Mouse (Mus musculus) hindbrain, embryonic 14.5 days (tissue): ENCODE measurements at regions not wholly inside any gene's neighbourhood (a gene's known extent, or its start where the extent isn't known, plus 50 kb on each side); places are given as distances from the start of the nearest gene placed in this dataset.
A peak's percentile ranks its signal among the peaks of the same experiment; 100 is the strongest.

Experiments used
- ATAC-seq: fragments of 200-750 bp; cut with Nextera tagmentation; 2 replicates; pipeline ENCODE4 v1.8.0; 2017; ENCODE audit warnings: moderate number of reproducible peaks, mild to moderate bottlenecking, moderate TSS enrichment, moderate library complexity; ENCODE audit not compliant: low FRiP score
- DNase-seq: peaks from one replicate; pipeline ENCODE4 v3.0.0-alpha.2; 2015; ENCODE audit warnings: low spot score
- H3K27ac ChIP-seq: fragments of 300-500 bp; sonication (generic); 2 replicates; pipeline ENCODE4 v1.5.1; 2014; ENCODE audit warnings: mild to moderate bottlenecking, moderate library complexity
- H3K27me3 ChIP-seq: fragments of 300-500 bp; sonication (generic); 2 replicates; pipeline ENCODE4 v1.6.1; 2014; ENCODE audit warnings: mild to moderate bottlenecking, low read length, mixed read lengths; ENCODE audit not compliant: control insufficient read depth, insufficient read depth
- H3K36me3 ChIP-seq: fragments of 300-500 bp; sonication (generic); replicated peaks from 2 replicates; pipeline ENCODE4 v1.6.1; 2014; ENCODE audit not compliant: control insufficient read depth, insufficient read depth
- H3K4me1 ChIP-seq: fragments of 300-500 bp; sonication (generic); replicated peaks from 2 replicates; pipeline ENCODE4 v1.6.1; 2014; ENCODE audit warnings: antibody characterized with exemption, low read length, mixed read lengths; ENCODE audit not compliant: control insufficient read depth, insufficient read depth
- H3K4me2 ChIP-seq: fragments of 300-500 bp; sonication (generic); replicated peaks from 2 replicates; pipeline ENCODE4 v1.6.1; 2014; ENCODE audit warnings: mild to moderate bottlenecking, moderate library complexity
- H3K4me3 ChIP-seq: fragments of 300-500 bp; sonication (generic); replicated peaks from 2 replicates; pipeline ENCODE4 v1.5.1; 2014; ENCODE audit warnings: mild to moderate bottlenecking, low read length
- H3K9ac ChIP-seq: fragments of 300-500 bp; sonication (generic); 2 replicates; pipeline ENCODE4 v1.6.1; 2014
- H3K9me3 ChIP-seq: fragments of 300-500 bp; sonication (generic); 2 replicates; pipeline ENCODE4 v1.6.1; 2016; ENCODE audit warnings: low read length; ENCODE audit not compliant: control insufficient read depth
- WGBS: fragments of 180-500 bp; shearing (Covaris S2); extraction: QIAGEN DNeasy Blood & Tissue Kit; methylation state at CpG from one replicate; pipeline ENCODE4 v1.1.7; 2014; 5-methylcytosine and 5-hydroxymethylcytosine counted together

- Histone ChIP-seq H3K9ac (no peak overlapping the region), H3K4me1 (no peaks in the 10 kb centered on the region), H3K4me2 (no peak overlapping the region), H3K36me3 (no peaks in the 10 kb centered on the region), H3K4me3 (no peak overlapping the region), H3K27me3 (no peaks in the 10 kb centered on the region), H3K9me3 (no peaks in the 10 kb centered on the region), H3K27ac (no peak overlapping the region)
- ATAC-seq (peak; percentile 40; the same call in 1 of the 2 replicates), DNase-seq (no peak)
Observed at GRCm38 (mm10) chr10:8018229-8019026, 62.4 kb upstream of the Tab2 start.

- Histone ChIP-seq H3K4me1 (no peaks in the 10 kb centered on the region), H3K4me2 (no peak overlapping the region), H3K9ac (no peak overlapping the region), H3K4me3 (no peak overlapping the region), H3K27me3 (no peaks in the 10 kb centered on the region), H3K27ac (no peak overlapping the region), H3K36me3 (no peaks in the 10 kb centered on the region), H3K9me3 (no peaks in the 10 kb centered on the region)
- ATAC-seq (no peak), DNase-seq (no peak)
- 93% methylated on average over 2 of the region's 2 CpGs for WGBS
Observed at GRCm38 (mm10) chr10:8016741-8017140, 60.7 kb upstream of the Tab2 start.

GRCm38 (mm10) chr10:8011744-8012143 is 55.7 kb upstream of the Tab2 start:
- Histone ChIP-seq H3K9ac (no peak overlapping the region), H3K9me3 (no peaks in the 10 kb centered on the region), H3K27ac (no peak overlapping the region), H3K36me3 (no peaks in the 10 kb centered on the region), H3K4me1 (no peaks in the 10 kb centered on the region), H3K4me2 (no peak overlapping the region), H3K4me3 (no peak overlapping the region), H3K27me3 (no peaks in the 10 kb centered on the region)
- no peak for DNase-seq
- ATAC-seq: no peak
- WGBS: 79% methylated on average over 4 of the region's 4 CpGs

- ATAC-seq: no peak
- no peak overlapping the region for H3K27ac ChIP-seq
- no peak overlapping the region for H3K9ac ChIP-seq
- no peaks in the 10 kb centered on the region for H3K9me3 ChIP-seq
- H3K4me1 ChIP-seq: no peaks in the 10 kb centered on the region
- no peaks in the 10 kb centered on the region for H3K36me3 ChIP-seq
- no peak for DNase-seq
- WGBS: 89% methylated on average over 9 of the region's 9 CpGs
- H3K4me3 ChIP-seq: no peak overlapping the region
- H3K4me2 ChIP-seq: no peak overlapping the region
- H3K27me3 ChIP-seq: no peaks in the 10 kb centered on the region
Observed at GRCm38 (mm10) chr10:8011138-8011537, 55.1 kb upstream of the Tab2 start.

GRCm38 (mm10) chr10:8009855-8010254 is 53.8 kb upstream of the Tab2 start:
- H3K27ac ChIP-seq: no peak overlapping the region
- no peak overlapping the region for H3K4me2 ChIP-seq
- no peaks in the 10 kb centered on the region for H3K27me3 ChIP-seq
- no peak overlapping the region for H3K9ac ChIP-seq
- H3K4me1 ChIP-seq: no peaks in the 10 kb centered on the region
- WGBS: 88% methylated on average over 1 of the region's 1 CpGs
- DNase-seq: no peak
- H3K9me3 ChIP-seq: no peaks in the 10 kb centered on the region
- ATAC-seq: no peak
- no peaks in the 10 kb centered on the region for H3K36me3 ChIP-seq
- no peak overlapping the region for H3K4me3 ChIP-seq

- no peaks in the 10 kb centered on the region for H3K36me3 ChIP-seq
- DNase-seq (no peak), ATAC-seq (no peak)
- no peaks in the 10 kb centered on the region for H3K9me3 ChIP-seq
- H3K9ac ChIP-seq: no peak overlapping the region
- no peak overlapping the region for H3K27ac ChIP-seq
- no peaks in the 10 kb centered on the region for H3K4me1 ChIP-seq
- 79% methylated on average over 3 of the region's 3 CpGs for WGBS
- H3K4me2 ChIP-seq: no peak overlapping the region
- no peaks in the 10 kb centered on the region for H3K27me3 ChIP-seq
- H3K4me3 ChIP-seq: no peak overlapping the region
Observed at GRCm38 (mm10) chr10:8007990-8008368, 51.9 kb upstream of the Tab2 start.

- Histone ChIP-seq H3K4me2 (no peak overlapping the region), H3K36me3 (no peaks in the 10 kb centered on the region), H3K9ac (no peak overlapping the region), H3K27ac (no peak overlapping the region), H3K4me1 (no peaks in the 10 kb centered on the region), H3K27me3 (no peaks in the 10 kb centered on the region), H3K4me3 (no peak overlapping the region), H3K9me3 (no peaks in the 10 kb centered on the region)
- DNase-seq: no peak
- 40% methylated on average over 5 of the region's 5 CpGs for WGBS
- no peak for ATAC-seq
Observed at GRCm38 (mm10) chr10:8007286-8007989, 51.4 kb upstream of the Tab2 start.
